Mouse (Mus musculus): Measurements from ENCODE around the gene Golga5.
A peak's percentile ranks its signal among the peaks of the same experiment; 100 is the strongest.

Golga5 gene

DNA sequence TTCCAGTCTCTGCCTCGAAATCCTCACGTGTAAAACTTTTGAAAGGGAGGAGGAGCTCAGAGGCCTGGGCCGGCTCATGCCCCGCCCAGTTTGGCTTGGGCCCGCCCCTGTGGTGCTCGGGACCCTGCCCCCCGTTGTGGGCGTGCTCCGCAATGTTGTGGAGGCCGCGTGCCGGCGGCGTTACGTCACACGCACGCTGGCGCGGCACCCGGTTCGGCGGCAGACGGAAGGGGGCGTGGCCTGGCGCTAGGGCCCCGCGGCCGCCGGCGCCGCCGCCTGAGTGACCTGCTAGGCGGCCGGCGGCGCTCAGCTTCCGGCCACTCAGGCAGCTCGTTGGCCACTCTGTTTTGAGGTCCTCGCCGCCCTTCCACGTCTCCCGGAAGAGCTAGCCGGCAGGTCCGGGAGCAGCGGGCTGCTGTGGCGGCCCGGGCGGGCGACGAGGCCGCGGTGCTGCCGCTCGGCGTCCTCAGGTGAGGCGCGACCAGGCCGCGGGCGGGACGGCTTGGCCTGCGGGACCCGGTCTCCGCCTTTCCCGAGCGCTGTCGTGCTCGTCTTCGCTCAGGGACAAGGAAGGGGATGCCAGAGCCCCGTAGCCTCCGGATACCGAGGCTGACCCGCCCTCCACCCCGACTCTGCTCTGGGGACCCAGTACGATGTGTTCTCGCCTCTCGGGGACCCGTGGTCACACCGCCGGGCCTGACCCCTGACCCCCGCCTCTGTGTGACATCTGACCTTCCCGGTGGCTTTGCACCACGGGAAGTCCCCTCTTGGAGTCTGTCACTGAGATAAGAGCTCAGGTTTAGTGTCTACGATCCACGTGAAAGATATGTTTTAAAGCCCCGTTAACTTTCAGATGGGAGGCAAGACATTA, at the start of gene Golga5:
Gene Golga5 (plus strand): TSS at position 242 of the 871 bp plus-strand sequence.
- peak; percentile 95 for DNase-seq (ENCODE audit: extremely low spot score, low spot score)

DNA sequence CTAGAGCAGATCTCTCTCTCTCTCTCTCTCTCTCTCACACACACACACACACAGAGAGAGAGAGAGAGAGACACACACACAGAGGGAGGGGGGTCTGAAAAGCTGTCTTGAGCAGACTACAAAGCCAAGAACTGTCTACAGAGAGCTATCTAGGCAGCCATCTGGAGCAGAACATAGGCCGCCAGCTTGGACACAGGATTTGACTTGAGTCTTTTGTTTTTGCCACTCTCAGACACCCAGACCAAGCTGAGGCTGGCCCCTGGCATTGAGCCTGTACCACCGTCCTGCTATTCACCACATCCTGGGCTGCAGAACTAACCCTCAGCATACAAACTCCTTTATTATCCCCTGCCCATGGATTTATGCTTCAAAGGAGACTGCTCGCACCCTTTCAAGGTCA, 49.4 kb upstream of the Golga5 start:
- no peak for DNase-seq (ENCODE audit: extremely low spot score, low spot score)

DNA sequence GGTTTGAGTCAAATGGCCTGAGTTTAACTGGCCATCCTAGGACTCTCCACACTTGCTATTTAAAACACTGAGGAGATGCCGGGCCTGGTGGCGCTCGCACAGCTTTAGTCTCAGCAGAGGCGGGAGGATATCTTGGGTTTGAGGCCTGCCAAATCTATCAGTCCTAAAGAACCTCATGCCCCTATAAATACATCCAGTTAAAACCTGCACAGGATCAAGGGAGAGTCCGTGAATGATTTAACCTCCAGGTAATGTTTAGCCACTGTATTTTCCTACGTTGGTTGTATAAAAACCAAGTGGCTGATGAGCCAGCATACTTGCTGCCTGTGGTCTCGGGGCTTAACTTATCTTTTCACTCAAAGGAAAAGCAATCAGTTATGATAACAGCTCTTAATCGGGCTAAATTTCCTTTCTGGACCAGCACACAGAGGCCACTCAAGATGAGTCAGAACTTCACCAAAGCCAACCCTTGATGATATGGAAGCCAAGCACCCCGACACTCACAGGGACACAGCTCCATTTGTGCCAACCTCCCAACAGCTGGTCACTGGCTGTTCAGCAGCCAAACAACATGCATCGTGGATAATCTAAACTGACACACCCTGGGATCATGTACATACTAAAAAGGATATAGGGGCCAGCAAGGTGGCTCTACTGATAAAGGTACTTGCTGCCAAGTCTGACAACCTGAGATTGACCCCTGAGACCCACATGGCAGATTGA, 48.6 kb upstream of the Golga5 start:
- no peak for DNase-seq (ENCODE audit: extremely low spot score, low spot score)

DNA sequence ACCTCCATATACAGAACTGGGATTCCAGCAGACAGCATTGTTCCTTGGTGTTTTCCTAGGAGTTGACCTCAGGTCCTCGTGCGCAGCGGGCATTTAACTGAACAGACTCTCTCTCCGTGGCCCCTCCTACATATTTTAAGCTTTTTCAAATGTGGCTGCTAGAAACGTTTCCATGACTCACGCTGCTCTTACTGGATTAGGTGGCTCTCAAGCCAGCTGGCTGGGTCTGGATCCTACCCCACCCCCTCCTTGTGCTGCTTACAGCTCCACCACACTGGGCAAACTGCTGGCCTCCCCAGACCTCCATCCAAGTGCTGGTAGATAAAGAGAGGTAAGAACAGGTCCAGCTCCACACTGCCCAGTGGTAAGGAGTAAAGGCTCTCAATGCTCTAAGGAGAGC, 46.9 kb upstream of the Golga5 start:
- DNase-seq (ENCODE audit: extremely low spot score, low spot score): no peak

DNA sequence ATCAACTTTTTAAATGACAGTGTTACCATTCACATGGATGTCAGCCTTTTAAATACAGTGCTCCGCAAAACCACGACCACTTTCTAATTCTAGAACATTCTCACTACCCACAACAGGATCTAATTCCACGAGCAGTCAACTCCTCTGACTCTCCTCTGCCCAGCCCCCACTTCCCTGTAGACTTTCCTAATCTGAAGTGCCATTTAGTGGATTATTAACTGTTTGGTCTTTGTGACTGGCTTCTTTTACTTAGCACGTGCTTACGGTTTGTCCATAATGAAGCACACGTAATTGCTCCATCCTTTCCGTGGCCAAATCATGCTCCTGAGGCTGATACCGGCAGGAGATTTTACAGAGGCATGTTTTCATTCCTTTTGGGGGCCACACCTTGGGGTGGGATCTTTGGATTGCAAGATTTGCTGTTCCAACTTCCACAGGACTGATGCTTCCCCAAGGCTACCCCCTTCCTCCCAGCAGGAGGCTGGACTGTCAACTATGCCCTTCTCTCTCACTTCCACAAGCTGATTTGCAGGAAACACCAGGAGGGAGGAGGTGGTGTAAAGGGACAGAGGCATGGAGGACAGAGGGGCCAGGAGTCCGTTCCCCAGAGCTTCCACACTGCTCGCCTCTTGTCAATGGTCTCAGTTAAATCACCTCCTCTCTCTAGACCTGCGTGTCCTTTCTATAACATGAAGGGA, 46.2 kb upstream of the Golga5 start:
- DNase-seq (ENCODE audit: extremely low spot score, low spot score): no peak

DNA sequence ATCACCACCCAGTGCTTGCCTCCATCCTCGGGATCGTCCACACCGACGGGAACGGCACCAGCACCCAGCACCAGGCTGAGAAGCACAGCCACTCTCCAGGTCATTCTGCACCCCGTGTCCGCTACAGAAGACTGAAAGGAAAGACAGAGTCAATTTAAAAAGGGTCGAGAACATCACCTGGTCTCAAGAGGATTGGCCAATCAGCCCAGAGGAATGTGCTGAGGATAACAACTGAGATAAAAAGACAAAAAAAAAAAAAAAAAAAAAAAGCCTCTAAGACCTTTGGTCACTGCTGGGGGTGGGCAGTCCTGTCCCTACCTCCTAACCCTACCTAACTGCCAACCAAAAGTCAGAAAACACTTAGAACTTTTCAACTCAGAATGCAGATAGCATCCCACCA, 45.3 kb upstream of the Golga5 start:
- DNase-seq (ENCODE audit: extremely low spot score, low spot score): no peak

DNA sequence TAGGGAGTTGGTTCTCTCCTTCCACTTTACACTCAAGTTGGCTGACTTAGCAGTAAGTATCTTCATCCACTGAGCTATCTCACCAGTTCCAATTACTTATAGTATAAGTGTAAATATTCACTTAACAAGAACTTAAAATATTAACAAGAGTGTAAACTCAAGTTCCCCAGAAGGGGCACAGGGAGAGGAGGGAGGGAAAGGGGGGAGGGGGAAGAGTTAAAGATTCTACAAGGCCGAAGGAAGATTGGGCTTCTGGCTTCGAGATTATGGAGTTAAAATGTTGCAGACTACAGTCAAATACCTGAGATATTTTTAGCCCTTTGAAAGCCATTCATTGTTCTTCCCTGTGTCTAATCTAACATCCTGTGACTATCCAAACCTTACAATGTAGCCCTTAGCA, 44.5 kb upstream of the Golga5 start:
- no peak for DNase-seq (ENCODE audit: extremely low spot score, low spot score)

DNA sequence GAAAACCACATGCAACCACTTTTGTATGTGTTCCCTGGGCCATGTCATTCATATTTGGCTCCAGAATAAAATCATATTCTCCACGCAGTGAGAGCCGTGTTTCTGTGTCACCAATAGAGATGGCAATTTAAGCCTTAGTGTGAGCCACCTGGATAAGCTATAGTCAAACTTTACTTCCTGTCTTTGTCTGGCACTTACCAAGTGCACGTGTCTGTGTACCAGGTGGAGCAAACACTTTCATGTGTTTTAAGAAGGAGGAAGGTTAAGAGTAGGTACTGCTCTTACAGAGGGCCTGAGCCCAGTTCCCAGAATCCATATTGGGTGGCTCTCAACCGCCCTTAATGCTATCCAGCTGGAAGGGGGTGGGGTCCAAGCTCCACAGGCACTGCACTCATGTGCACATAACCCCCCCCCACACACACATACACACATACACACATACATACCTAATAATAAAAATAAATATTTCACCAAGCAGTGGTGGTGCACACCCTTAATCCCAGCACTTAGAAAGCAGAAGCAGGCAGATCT, 43.8 kb upstream of the Golga5 start:
- DNase-seq (ENCODE audit: extremely low spot score, low spot score): no peak

DNA sequence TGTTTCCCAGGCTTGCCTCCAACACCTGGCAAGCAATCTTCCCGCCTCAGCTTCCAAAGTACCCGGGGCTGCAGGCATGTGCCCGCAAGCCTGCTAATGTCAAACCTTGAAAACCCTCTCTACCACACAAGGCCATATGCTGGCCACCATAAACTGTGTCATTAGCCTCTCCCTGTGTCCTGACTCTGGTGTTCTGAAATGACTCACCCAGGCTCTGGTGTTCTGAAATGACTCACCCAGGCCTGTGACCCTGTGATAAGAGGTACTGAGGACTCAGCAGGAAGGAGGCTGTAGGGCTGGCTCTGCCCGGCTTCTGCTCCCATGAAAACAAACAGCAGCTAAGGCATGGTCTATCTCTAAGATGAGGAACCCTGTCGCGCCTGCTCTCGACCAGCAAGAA, 42.6 kb upstream of the Golga5 start:
- no peak for DNase-seq (ENCODE audit: extremely low spot score, low spot score)

DNA sequence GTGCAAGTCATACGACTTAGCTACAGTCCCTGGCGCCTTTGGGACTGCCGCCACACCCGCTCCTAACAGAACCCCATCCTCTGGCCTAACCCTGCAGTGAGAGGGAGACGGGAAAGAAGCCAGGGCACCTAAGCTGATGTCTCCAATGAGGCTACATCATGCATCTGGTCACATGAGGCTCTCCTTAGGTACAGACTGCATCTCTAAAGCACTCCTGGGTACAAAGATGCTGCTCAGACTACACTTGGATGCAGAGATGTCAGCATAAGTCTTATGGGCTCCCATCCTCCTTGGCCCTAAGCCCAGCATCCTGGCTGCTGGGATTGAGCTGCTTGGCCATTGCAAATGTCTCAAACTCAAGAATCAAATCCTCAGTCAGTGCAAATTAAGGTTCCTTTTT, 39.3 kb upstream of the Golga5 start:
- DNase-seq (ENCODE audit: extremely low spot score, low spot score): no peak

DNA sequence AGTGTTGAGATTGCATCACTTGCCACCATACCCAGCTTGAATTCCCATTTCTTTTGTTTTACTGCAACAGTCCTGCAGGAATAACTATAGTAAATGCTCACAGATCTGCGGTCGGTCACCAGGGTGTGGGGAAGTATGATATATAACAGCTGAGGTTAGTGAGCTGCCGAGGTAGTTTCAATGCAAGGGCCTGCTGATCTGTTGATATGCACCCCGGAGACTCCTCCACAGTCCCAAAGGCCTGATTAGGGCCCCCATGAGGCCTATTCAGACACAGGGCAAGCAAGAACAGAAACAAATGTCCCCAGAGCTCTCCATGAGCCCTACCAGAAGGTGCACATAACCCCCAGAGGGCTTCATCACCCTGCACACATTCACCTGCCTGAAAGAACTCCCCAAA, 38.7 kb upstream of the Golga5 start:
- no peak for DNase-seq (ENCODE audit: extremely low spot score, low spot score)

DNA sequence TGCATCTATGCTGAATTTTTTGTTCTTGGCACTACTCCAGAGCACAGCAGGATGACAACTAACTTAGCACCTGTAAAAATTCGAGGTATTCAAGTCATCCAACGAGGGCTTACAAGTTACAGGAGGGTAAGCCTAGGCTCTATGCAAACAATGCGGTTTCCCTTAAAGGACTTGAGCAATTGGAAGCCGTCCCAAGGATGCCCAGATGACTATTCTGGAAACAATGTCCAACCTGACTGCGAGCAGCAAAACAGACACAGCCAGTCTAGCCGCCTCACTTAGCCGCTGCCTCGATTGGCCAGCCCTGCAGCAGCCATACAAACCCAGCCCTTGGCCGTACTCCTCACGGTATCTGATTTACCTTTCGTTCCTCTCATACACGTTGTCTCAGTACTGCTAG, 36.7 kb upstream of the Golga5 start:
- DNase-seq (ENCODE audit: extremely low spot score, low spot score): no peak

DNA sequence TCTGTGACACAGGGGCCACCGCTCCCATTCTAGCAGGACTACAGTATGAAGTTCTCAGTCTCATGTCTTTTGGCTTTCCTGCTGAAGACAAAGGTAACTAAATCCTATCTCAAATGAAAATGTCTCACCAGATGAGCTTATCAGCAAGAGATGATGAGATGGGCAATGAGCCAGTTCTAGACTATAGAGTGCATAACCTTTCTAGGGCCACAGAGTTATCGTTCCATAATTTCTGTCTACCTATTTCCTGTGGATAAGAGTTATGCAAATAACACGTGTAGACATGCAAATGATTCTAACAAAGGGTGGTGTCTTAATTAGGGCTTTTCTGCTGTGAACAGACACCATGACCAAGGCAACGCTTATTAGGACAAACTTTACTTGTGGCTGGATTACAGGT, 34.8 kb upstream of the Golga5 start:
- DNase-seq (ENCODE audit: extremely low spot score, low spot score): no peak

DNA sequence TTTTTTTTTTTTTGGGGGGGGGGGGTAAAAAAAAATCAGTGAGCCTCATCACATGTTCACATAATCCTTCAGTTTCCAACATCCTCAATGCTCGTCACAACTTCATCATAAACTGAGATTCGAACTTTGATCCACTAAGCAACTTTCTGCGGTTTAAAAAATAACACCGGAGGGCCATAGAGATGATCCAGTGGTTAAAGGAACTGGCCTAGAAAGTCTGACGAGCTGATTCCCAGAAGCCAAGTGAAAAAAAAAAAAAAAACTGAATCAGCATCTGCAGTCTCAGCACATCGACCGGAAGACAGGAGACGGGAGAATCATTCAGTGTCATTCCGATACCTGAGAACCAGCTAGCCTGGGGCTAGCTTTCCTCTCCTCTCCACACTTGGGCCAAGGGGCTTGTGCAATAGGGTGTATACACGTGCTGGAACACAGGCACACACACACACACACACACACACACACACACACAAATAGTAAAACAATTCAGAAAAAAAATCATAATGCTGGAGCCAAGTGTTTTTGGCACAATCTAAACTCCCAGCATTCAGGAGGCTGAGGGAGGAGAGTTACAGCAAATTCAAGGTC, 31.9 kb upstream of the Golga5 start:
- no peak for DNase-seq (ENCODE audit: extremely low spot score, low spot score)

DNA sequence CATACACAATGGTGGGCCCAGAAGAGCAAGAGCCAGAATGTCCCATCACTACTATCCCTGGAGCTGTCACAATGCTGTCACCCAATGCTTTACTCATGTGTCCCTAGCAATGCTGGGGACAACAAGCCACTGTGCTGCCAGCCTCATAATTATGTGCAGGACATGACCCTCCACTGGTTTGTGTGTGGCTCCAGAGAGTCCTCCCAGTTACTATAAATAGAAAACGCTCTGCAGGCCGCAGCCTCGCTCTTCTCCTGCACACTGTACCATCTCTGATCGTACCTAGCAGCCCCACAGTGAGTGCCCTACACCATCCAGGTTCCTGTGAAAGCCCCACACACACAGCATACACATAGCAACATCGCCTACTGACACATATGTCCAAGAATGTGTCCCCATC, 31.0 kb upstream of the Golga5 start:
- DNase-seq (ENCODE audit: extremely low spot score, low spot score): no peak

DNA sequence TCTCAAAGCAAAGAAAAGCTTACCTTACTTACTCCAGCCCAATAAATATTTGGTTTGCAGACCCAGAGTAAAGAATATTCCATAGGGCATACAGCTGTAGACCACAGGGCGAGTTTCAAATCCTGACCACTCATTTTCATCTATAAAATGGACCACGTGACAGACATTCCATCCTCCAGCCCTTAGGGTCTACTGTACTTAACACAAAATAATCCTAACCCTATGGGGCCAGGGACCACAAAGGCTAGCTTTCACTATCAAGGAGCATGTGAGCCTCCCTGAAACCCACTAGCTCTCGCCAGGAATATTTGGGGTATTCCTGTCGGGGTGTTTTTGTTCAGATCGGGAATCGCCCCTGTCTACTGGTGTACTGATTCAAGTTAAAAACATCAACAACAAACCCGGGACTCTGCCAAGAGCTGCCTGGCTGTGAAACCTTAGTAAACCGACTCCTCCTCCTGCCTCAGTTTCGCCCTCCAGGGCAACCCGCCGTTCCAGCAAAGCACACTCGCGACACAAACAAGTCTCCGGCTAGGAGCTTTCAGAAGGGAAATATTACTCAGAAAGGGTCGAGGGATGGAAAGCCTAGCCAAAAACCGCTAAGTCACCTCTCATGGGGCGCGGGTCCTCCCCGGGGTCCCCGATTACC, 29.8 kb upstream of the Golga5 start:
- no peak for DNase-seq (ENCODE audit: extremely low spot score, low spot score)

DNA sequence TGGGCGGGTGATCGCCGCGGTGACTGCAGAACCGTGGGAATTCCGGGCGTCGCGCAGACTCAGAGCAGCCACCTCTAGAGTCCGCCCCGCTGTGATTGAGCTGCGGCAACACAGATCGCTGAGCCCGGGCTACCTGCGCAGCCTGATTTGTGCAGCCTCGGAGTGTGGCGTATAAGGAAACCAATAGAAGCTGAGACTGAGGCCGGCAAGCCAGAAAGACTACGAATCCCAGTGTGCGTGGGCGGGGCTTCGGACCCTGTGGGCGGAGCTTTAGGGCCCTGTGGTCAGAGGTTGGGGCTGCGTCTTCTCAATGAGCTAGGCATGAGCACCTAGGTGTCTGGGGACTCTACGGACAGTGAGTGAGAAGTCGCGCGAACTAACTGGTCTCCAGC, 29.3 kb upstream of the Golga5 start, which contains the start of gene Lgmn:
Gene Lgmn (minus strand): TSS at position 182 of the 392 bp plus-strand sequence.
- DNase-seq (ENCODE audit: extremely low spot score, low spot score): peak; percentile 95

DNA sequence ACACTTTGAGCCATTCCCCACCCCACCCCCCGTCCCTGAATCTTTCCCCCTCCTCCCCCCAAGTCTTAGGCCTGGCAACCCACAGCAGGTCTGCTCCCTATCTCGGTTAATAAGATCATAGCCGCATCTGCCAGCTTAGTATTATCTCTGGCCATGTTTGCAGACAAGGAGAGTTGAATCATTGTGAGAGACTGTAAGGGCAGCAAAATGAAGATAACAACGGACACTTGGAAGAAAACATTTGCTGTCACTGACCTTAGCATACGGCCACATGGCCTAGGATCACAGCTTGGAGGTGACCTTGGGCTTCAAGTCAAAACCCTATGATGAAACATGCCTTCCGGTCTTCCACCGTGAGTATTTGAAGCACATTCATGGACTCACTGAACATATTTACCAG, 28.4 kb upstream of the Golga5 start:
- DNase-seq (ENCODE audit: extremely low spot score, low spot score): no peak

DNA sequence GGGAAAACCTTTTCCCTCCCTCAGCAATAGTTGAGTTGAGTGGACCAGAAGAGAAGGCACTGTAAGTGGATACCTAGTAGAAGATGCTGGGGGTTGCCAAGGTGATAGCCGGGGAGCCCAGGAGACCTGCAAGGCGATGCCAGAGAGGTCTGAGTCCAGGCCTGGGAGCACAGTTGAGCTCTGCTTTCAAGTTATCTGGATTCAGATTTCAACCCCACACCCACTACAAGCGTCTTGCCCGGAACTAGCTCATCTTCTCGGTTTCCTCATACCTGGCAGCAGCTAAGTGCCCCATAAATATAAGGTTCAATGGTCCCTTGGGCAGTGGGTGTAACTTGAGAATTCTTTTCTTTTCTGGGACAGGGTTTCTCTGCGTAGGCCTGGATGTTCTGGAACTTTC, 27.8 kb upstream of the Golga5 start:
- DNase-seq (ENCODE audit: extremely low spot score, low spot score): no peak

DNA sequence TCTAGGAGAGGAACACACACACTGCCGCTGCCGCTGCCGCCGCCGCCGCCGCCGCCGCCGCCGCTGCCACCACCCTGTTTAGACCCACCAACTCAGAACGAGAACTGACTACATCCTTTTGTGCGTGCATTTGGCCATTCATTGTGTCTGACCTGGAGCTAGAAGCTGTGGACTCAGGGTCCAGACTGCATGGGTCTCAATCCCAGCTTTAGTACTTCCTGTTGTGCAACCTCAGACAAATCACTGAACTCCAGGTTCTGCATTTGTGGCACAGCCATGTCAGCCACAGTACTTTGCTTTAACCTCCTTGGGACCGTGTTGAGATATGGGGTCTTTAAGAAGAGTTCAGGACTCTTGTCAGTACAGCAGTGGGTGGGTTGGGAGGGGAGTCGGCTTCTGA, 26.3 kb upstream of the Golga5 start:
- no peak for DNase-seq (ENCODE audit: extremely low spot score, low spot score)

DNA sequence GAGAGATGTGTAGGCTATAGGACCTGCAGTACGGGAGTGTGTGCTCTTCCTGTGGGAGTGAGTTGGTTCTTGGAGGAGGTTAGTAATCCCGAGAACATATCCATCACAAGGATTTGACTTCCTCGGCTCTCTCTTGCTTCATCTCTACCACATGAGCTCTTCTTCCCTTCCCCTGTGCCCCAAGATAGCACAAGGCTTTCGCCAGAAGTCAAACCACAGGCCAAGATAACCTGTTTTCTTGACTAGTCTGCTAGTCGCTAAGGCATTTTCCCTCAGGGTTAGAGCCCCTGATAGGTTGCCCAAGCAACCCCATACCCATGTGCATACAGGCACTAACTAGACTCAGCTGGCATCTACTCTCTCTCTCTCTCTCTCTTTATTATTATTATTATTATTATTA, 25.3 kb upstream of the Golga5 start:
- DNase-seq (ENCODE audit: extremely low spot score, low spot score): no peak

All from neural tube, embryonic 10.5 days (tissue).